Mouse (Mus musculus): ENCODE data around the gene Clec12b. TPM values are rescaled to one million over a fixed set of nuclear protein-coding genes. Genes with fewer than 3 reads are reported as not detected.

Clec12b gene
- polyA plus RNA-seq, 1 experiment, result not detected

DNA sequence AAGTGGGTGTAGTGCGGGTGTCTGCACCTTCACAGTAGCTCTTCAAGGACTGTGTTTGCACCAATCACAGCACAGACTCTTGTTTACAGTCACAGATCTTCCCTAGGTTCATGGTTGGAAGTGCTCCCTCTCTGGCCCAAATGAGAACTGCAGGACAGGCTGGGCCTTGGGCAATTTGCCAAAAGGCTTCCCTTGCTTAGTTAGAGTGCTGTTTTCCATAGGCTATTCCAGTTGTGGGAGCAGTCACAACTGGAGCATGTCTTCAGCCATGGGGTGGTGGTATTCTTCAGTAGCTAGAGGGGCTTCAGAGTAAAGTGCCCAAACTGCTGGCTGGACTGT, 38.0 kb upstream of the Clec12b start:
- H3K36me3 ChIP-seq (ENCODE audit: control insufficient read depth, insufficient read depth), result no peaks in the 10 kb centered on the region
- H3K4me2 ChIP-seq (ENCODE audit: low read depth), result no peak overlapping the region
- H3ac ChIP-seq (ENCODE audit: control insufficient read depth, insufficient read length), result no peak overlapping the region
- no peak for TF ChIP-seq USF1 (IDR thresholded peaks at IDR 0.05; ENCODE audit: low read depth)
- TF ChIP-seq POLR2AphosphoS2 (IDR thresholded peaks at IDR 0.05; ENCODE audit: insufficient read length, low read depth), result no peak
- no peak for TF ChIP-seq MYOD1 (IDR thresholded peaks at IDR 0.05; ENCODE audit: control insufficient read depth in 1 of 3, insufficient read length in 2 of 3, low read depth in 2 of 3)
- no peak for TF ChIP-seq E2F4 (IDR thresholded peaks at IDR 0.05; ENCODE audit: insufficient read depth)
- TF ChIP-seq CEBPB (IDR thresholded peaks at IDR 0.05; ENCODE audit: insufficient read depth, poor library complexity, severe bottlenecking), result no peak
- no peak for TF ChIP-seq POLR2A (IDR thresholded peaks at IDR 0.05; ENCODE audit: insufficient read length, low read depth)
- TF ChIP-seq TCF3 (IDR thresholded peaks at IDR 0.05; ENCODE audit: insufficient read length, low read depth), result no peak
- TF ChIP-seq MAX (IDR thresholded peaks at IDR 0.05; ENCODE audit: low read depth), result no peak
- TF ChIP-seq MYOG (IDR thresholded peaks at IDR 0.05; ENCODE audit: control insufficient read depth in 1 of 3, insufficient read depth in 1 of 3, insufficient read length in 2 of 3, low read depth in 2 of 3), result no peak
- no peak for TF ChIP-seq SRF (IDR thresholded peaks at IDR 0.05; ENCODE audit: control insufficient read depth, insufficient read length, low read depth)
- no peak for TF ChIP-seq REST (IDR thresholded peaks at IDR 0.05; ENCODE audit: insufficient read depth, insufficient read length)
- no peak for TF ChIP-seq TCF12 (IDR thresholded peaks at IDR 0.05; ENCODE audit: insufficient read depth, poor library complexity, severe bottlenecking)
- no peak overlapping the region for H3K4me3 ChIP-seq
- H3K27me3 ChIP-seq (ENCODE audit: control insufficient read depth, insufficient read depth, insufficient read length), result no peaks in the 10 kb centered on the region
- no peaks in the 10 kb centered on the region for H3K79me2 ChIP-seq (ENCODE audit: control insufficient read depth, insufficient read depth)

- H3K4me3 ChIP-seq, result no peak overlapping the region
- no peaks in the 10 kb centered on the region for H3K36me3 ChIP-seq (ENCODE audit: control insufficient read depth, insufficient read depth)
- TF ChIP-seq E2F4 (IDR thresholded peaks at IDR 0.05; ENCODE audit: insufficient read depth) (no peak), SRF (IDR thresholded peaks at IDR 0.05; ENCODE audit: control insufficient read depth, insufficient read length, low read depth) (no peak), POLR2AphosphoS2 (IDR thresholded peaks at IDR 0.05; ENCODE audit: insufficient read length, low read depth) (no peak)
- no peaks in the 10 kb centered on the region for H3K27me3 ChIP-seq (ENCODE audit: control insufficient read depth, insufficient read depth, insufficient read length)
- H3K4me2 ChIP-seq (ENCODE audit: low read depth), result no peak overlapping the region
- H3ac ChIP-seq (ENCODE audit: control insufficient read depth, insufficient read length), result no peak overlapping the region
- H3K79me2 ChIP-seq (ENCODE audit: control insufficient read depth, insufficient read depth), result no peaks in the 10 kb centered on the region
These were observed 37.5 kb upstream of the Clec12b start for GRCm38 (mm10) chr6:129423040-129423733.

GRCm38 (mm10) chr6:129422311-129422710, 36.6 kb upstream of the Clec12b start:
- Histone ChIP-seq H3K36me3 (ENCODE audit: control insufficient read depth, insufficient read depth) (no peaks in the 10 kb centered on the region), H3K4me2 (ENCODE audit: low read depth) (no peak overlapping the region), H3K79me2 (ENCODE audit: control insufficient read depth, insufficient read depth) (no peaks in the 10 kb centered on the region), H3K4me3 (no peak overlapping the region), H3ac (ENCODE audit: control insufficient read depth, insufficient read length) (no peak overlapping the region), H3K27me3 (ENCODE audit: control insufficient read depth, insufficient read depth, insufficient read length) (no peaks in the 10 kb centered on the region)
- no peak for TF ChIP-seq POLR2A (IDR thresholded peaks at IDR 0.05; ENCODE audit: insufficient read length, low read depth)
- TF ChIP-seq TCF12 (IDR thresholded peaks at IDR 0.05; ENCODE audit: insufficient read depth, poor library complexity, severe bottlenecking), result no peak
- TF ChIP-seq SRF (IDR thresholded peaks at IDR 0.05; ENCODE audit: control insufficient read depth, insufficient read length, low read depth), result no peak
- no peak for TF ChIP-seq MYOD1 (IDR thresholded peaks at IDR 0.05; ENCODE audit: control insufficient read depth in 1 of 3, insufficient read length in 2 of 3, low read depth in 2 of 3)
- TF ChIP-seq TCF3 (IDR thresholded peaks at IDR 0.05; ENCODE audit: insufficient read length, low read depth), result no peak
- no peak for TF ChIP-seq E2F4 (IDR thresholded peaks at IDR 0.05; ENCODE audit: insufficient read depth)
- no peak for TF ChIP-seq MYOG (IDR thresholded peaks at IDR 0.05; ENCODE audit: control insufficient read depth in 1 of 3, insufficient read depth in 1 of 3, insufficient read length in 2 of 3, low read depth in 2 of 3)
- no peak for TF ChIP-seq USF1 (IDR thresholded peaks at IDR 0.05; ENCODE audit: low read depth)
- TF ChIP-seq POLR2AphosphoS2 (IDR thresholded peaks at IDR 0.05; ENCODE audit: insufficient read length, low read depth), result no peak
- no peak for TF ChIP-seq CEBPB (IDR thresholded peaks at IDR 0.05; ENCODE audit: insufficient read depth, poor library complexity, severe bottlenecking)
- TF ChIP-seq REST (IDR thresholded peaks at IDR 0.05; ENCODE audit: insufficient read depth, insufficient read length), result no peak
- no peak for TF ChIP-seq MAX (IDR thresholded peaks at IDR 0.05; ENCODE audit: low read depth)

DNA sequence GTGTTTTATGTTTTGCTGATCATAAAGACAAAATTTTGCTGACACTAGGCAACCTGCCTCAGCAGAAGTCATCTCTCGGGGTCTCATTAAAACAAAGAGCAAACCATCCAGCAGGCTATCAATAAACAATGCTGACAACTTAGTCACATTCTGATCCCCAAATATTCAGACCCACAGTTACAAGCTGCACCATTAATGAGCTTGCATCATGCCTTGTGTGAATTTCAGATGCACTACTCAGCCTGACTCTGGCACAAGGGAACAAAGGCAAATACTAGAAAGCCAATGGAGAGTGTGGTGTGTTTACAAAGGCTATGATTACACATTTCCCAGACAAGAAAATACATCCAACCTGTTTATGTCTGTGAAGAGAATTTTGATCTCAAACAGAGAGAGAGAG, 28.5 kb upstream of the Clec12b start:
- no peaks in the 10 kb centered on the region for H3K79me2 ChIP-seq (ENCODE audit: control insufficient read depth, insufficient read depth)
- H3K4me3 ChIP-seq, result no peak overlapping the region
- H3K4me2 ChIP-seq (ENCODE audit: low read depth), result no peak overlapping the region
- no peak overlapping the region for H3ac ChIP-seq (ENCODE audit: control insufficient read depth, insufficient read length)
- TF ChIP-seq MAX (IDR thresholded peaks at IDR 0.05; ENCODE audit: low read depth), result no peak
- TF ChIP-seq SRF (IDR thresholded peaks at IDR 0.05; ENCODE audit: control insufficient read depth, insufficient read length, low read depth), result no peak
- no peak for TF ChIP-seq CEBPB (IDR thresholded peaks at IDR 0.05; ENCODE audit: insufficient read depth, poor library complexity, severe bottlenecking)
- no peak for TF ChIP-seq TCF12 (IDR thresholded peaks at IDR 0.05; ENCODE audit: insufficient read depth, poor library complexity, severe bottlenecking)
- no peak for TF ChIP-seq POLR2AphosphoS2 (IDR thresholded peaks at IDR 0.05; ENCODE audit: insufficient read length, low read depth)
- TF ChIP-seq E2F4 (IDR thresholded peaks at IDR 0.05; ENCODE audit: insufficient read depth), result no peak
- TF ChIP-seq USF1 (IDR thresholded peaks at IDR 0.05; ENCODE audit: low read depth), result no peak
- TF ChIP-seq POLR2A (IDR thresholded peaks at IDR 0.05; ENCODE audit: insufficient read length, low read depth), result no peak
- TF ChIP-seq MYOD1 (IDR thresholded peaks at IDR 0.05; ENCODE audit: control insufficient read depth in 1 of 3, insufficient read length in 2 of 3, low read depth in 2 of 3), result no peak
- TF ChIP-seq REST (IDR thresholded peaks at IDR 0.05; ENCODE audit: insufficient read depth, insufficient read length), result no peak
- TF ChIP-seq MYOG (IDR thresholded peaks at IDR 0.05; ENCODE audit: control insufficient read depth in 1 of 3, insufficient read depth in 1 of 3, insufficient read length in 2 of 3, low read depth in 2 of 3), result no peak
- no peak for TF ChIP-seq TCF3 (IDR thresholded peaks at IDR 0.05; ENCODE audit: insufficient read length, low read depth)
- no peaks in the 10 kb centered on the region for H3K36me3 ChIP-seq (ENCODE audit: control insufficient read depth, insufficient read depth)
- H3K27me3 ChIP-seq (ENCODE audit: control insufficient read depth, insufficient read depth, insufficient read length), result no peaks in the 10 kb centered on the region
